Mouse (Mus musculus) erythroblast, embryonic 14.5 days (primary cell): ENCODE results near the gene Mpzl3.

Source experiments
- GATA1 ChIP-seq: IDR thresholded peaks from 2 replicates; pipeline ENCODE4 v1.6.1; 2012; ENCODE audit warnings: low read length, inconsistent platforms, mixed read lengths
- TAL1 ChIP-seq: IDR thresholded peaks from 3 replicates; pipeline ENCODE4 v1.6.1; 2012; ENCODE audit warnings: low read length, inconsistent platforms, mixed read lengths

- TF ChIP-seq TAL1, result no peak
- no peak for TF ChIP-seq GATA1
Observed at GRCm38 (mm10) chr9:45071800-45072199, 16.8 kb downstream of the Mpzl3 start.
